Mouse (Mus musculus) pancreas, adult 10 weeks (tissue): ENCODE data around the gene Ccdc187. TPM values are rescaled to one million over a fixed set of nuclear protein-coding genes. Genes with fewer than 3 reads are reported as not detected.

Experiments
- polyA plus RNA-seq: library from polyadenylated mRNA; stranded (reverse); fragments of 350-450 nt; fragmentation: Illumina TruSeq; extraction: RNeasy Lipid Tissue Mini Kit (QIAGEN cat#74804); gene quantifications from one replicate; pipeline ENCODE4 v1.2.3, GENCODE M21; 2015; ENCODE audit warnings: low read depth, low replicate concordance; ENCODE audit not compliant: insufficient read depth

The Ccdc187 gene
- polyA plus RNA-seq: 0.30 TPM

DNA sequence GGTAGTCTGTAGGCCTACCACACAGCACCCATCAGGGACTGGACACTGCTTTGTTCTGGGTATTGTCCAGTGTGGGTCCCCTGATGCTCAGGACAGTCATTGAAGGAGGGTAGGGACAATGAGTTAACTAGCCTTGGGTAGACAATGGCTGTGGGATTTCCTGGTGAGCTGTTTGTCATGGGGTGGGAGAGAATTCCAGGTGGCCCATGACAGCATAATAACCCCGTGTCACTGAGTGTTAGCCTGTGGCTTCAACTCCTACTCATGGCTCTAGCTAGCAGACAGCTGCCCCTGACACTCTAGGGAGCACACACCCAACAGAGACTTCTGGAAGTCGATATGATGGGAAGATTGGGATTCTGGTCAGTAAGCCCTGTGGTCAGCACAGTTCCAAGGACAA is at the start of gene Ccdc187:
TSS of gene Ccdc187 (minus strand) at position 101 of the 400 bp plus-strand sequence.

DNA sequence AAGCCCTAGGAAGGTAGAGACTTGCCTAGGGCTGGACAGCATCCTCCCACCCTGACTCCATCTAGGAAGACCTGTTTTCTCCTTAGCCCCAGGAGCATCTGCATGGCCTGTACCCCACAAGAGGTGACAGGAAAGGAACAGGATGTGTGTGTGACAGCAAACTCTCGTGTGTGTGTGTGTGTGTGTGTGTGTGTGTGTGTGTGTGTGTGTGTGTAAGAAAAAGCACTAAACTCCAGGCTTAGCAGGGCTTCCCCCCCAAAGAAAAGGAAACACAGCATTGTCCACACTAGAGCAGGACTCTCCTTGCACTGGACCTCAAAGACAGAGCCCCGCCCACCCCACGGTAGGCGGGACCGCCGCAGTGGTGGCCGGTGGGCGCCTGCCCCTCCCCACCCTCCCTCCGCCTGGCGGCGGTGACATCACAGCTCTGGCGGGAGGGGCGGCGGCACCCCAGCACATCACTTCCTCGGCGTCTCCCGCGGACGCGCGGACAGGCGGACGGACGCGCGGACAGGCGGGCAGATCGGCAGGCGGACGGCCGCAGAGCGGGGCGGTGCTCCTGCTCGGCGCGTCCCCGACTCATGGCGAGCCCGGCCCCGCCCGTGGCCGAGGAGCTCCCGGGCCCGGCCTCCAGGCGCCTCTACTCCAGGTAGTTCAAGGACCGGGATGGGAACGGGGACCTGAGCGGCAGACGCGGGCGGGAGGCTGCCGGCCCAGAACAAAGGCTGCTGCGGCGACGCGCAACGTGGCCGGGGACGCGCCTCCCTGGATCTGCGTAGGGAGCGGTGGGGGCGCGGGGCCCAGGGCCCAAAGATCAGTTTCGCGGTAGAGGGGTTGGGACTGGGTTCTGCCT is 20.9 kb upstream of the Ccdc187 start, which contains the start of gene Gpsm1:
TSS of gene Gpsm1 (plus strand) at position 444 of the 853 bp plus-strand sequence.

DNA sequence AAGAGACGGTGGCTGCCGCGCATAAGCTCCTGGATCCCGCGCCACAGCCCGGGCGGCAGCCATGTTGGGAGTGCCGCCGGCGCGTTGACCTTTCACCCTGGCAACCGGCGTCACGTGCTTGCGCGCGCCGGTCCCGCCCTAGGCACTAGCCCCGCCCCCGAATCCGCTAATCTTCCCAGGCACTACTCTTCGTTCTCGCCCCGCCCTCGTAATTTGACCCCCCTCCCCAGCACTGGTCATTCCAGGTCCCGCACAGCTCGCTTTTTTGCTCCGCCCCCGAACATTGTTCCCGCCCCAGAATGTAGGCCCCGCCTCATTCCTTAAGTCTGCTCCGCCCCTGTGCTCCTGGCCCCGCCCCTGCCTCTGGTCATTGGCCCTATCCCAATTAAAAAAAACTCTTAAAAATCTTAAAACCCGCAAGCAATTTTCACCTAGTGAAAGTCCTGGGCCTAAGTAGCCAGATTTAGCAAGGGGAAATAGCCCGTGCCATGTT is 57.0 kb downstream of the Ccdc187 start, which contains the start of gene Qsox2:
TSS of gene Qsox2 (minus strand) at position 236 of the 493 bp plus-strand sequence.

DNA sequence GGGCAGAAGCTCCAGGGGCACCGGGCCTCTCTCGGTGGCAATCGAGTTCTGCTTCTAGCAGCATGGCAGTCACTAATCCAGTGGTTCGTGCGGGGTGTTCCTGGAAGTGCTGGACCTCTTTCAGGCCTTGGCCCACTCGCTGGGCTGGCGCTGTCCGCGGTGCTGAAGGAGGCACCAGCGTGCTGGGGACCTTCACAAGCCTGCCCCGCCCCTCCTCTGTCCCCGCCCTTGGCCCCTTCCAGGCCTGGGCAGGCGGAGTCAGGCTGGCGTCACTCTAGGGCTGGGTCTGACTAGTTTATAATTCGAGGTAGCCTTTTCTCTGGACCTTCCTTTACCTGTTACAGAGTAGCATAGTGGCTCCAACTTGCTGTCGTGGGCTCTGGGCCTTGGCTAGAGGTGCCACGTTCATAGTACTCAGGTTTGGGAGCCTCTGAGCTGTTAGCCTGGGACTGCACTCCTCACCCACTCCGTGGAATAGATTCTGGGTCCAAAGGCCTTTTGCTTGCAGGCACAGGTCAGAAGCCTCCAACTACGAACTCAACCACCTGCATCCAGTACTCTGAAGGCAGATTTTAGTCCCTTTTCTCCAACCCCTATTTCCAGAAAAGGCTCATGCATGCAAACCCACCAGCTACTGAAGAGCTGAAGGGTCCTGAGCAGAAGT is 86.1 kb downstream of the Ccdc187 start, which contains the start of gene Lhx3:
TSS of gene Lhx3 (minus strand) at position 164 of the 664 bp plus-strand sequence.

Other genes with a start within 250 kb of the Ccdc187 start
- gene Nacc2, start 171.3 kb downstream of the Ccdc187 start, polyA plus RNA-seq: 5.5 TPM
- 0.55 TPM for gene Lhx3, start 86.3 kb downstream of the Ccdc187 start, polyA plus RNA-seq
- gene Qsox2, start 57.0 kb downstream of the Ccdc187 start, polyA plus RNA-seq: 15.2 TPM
- 23.9 TPM for gene Gpsm1, start 21.0 kb upstream of the Ccdc187 start, polyA plus RNA-seq
- gene Dnlz, start 57.6 kb upstream of the Ccdc187 start, polyA plus RNA-seq: 4.9 TPM
- 1.7 TPM for gene Card9, start 66.4 kb upstream of the Ccdc187 start, polyA plus RNA-seq
- 22.5 TPM for gene Snapc4, start 86.1 kb upstream of the Ccdc187 start, polyA plus RNA-seq
- 38.2 TPM for gene Entr1, start 94.8 kb upstream of the Ccdc187 start, polyA plus RNA-seq
- 14.2 TPM for gene Pmpca, start 94.8 kb upstream of the Ccdc187 start, polyA plus RNA-seq
- 4.4 TPM for gene Inpp5e, start 114.6 kb upstream of the Ccdc187 start, polyA plus RNA-seq
- 18.6 TPM for gene Sec16a, start 150.7 kb upstream of the Ccdc187 start, polyA plus RNA-seq
- 9.8 TPM for gene Notch1, start 222.1 kb upstream of the Ccdc187 start, polyA plus RNA-seq